Mouse (Mus musculus) forebrain, embryonic 16.5 days (tissue): ENCODE data around the gene Gm47841. TPM values are rescaled to one million over a fixed set of nuclear protein-coding genes. Genes with fewer than 3 reads are reported as not detected.

ENCODE experiments used
- ATAC-seq: fragments of 200-750 bp; cut with Nextera tagmentation; 2 replicates; pipeline ENCODE4 v1.8.0; 2017; ENCODE audit warnings: mild to moderate bottlenecking, moderate library complexity
- H3K27ac ChIP-seq: fragments of 300-500 bp; sonication (generic); 2 replicates; pipeline ENCODE4 v1.5.1; 2014; ENCODE audit warnings: low read length, control low read depth
- H3K27me3 ChIP-seq: fragments of 300-500 bp; sonication (generic); replicated peaks from 2 replicates; pipeline ENCODE4 v1.6.1; 2014; ENCODE audit warnings: low read length; ENCODE audit not compliant: control insufficient read depth, insufficient read depth
- H3K36me3 ChIP-seq: fragments of 300-500 bp; sonication (generic); 2 replicates; pipeline ENCODE4 v1.6.1; 2014; ENCODE audit not compliant: control insufficient read depth, insufficient read depth
- H3K4me1 ChIP-seq: fragments of 300-500 bp; sonication (generic); replicated peaks from 2 replicates; pipeline ENCODE4 v1.6.1; 2014; ENCODE audit warnings: low read length; ENCODE audit not compliant: control insufficient read depth, insufficient read depth
- H3K4me2 ChIP-seq: fragments of 300-500 bp; sonication (generic); 2 replicates; pipeline ENCODE4 v1.6.1; 2014; ENCODE audit warnings: mild to moderate bottlenecking, low read length, control low read depth
- H3K4me3 ChIP-seq: fragments of 300-500 bp; sonication (generic); replicated peaks from 2 replicates; pipeline ENCODE4 v1.5.1; 2014; ENCODE audit warnings: mild to moderate bottlenecking, low read length, control low read depth
- H3K9ac ChIP-seq: fragments of 300-500 bp; sonication (generic); replicated peaks from 2 replicates; pipeline ENCODE4 v1.6.1; 2014; ENCODE audit warnings: low read depth, low read length, control low read depth
- H3K9me3 ChIP-seq: fragments of 300-500 bp; sonication (generic); 2 replicates; pipeline ENCODE4 v1.6.1; 2016; ENCODE audit warnings: low read length; ENCODE audit not compliant: control insufficient read depth
- WGBS: fragments of 180-500 bp; shearing (Covaris S2); extraction: QIAGEN DNeasy Blood & Tissue Kit; methylation state at CpG from one replicate; pipeline ENCODE4 v1.1.7; 2014; 5-methylcytosine and 5-hydroxymethylcytosine counted together
- polyA plus RNA-seq: library from polyadenylated mRNA; unstranded; fragments of >200 nt; fragmentation: Nextera tagmentation; extraction: Ambion mirVana; gene quantifications from 2 replicates; pipeline ENCODE4 v1.2.1, GENCODE M21; 2015

Gene Gm47841
- polyA plus RNA-seq, 1 experiment from 2014 or later, result not detected

DNA sequence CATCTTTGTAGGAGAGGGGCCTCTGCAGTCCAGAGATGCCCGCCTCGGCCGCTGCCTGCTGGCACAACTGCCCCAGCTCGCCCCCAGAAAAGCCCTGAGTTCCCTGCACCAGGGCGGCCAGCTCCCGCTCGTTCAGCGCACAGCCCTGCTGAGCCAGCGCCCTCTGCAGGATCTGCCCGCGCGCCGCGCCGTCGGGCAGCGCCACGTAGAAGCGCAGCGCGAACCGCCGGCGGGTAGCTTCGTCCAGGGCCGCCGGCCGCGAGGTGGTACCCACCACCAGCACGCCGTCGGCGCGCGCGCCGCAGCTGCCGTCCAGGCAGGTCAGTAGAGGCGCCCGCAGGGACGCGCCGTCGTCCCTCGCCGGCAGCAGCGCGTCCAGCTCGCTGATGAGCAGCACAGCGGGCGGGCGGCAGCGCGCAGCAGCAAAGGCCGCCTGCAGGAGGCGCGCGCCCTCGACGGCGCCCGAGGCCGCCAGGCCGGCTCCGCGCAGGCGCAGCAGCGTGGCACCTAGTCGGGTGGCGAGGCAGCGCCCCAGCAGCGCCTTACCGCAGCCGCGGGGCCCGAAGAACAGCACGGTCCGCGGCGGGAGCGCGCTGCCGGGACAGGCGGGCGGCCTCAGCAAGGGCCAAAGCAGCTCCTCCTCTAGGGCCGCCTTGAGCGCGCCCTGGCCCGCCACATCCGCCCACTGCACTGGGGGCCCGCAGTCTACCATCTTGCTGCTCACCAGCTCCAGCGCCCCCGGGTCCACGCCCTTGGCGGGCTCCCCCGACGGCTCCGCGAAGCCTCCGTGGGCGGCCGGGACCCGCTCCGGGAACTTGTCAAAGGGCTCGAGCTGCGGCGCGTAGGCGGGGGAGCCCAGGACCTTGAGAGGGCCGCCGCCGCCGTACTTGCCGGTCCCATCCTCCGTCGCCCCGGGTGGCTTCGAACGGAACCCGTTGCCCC lies 5.6 kb upstream of the Gm47841 start:
- H3K27ac ChIP-seq, result no peak overlapping the region
- WGBS, result 13% methylated on average over 120 of the region's 120 CpGs
- H3K9me3 ChIP-seq, result no peaks in the 10 kb centered on the region
- peak overlapping the region; percentile 39 for H3K4me3 ChIP-seq
- no peaks in the 10 kb centered on the region for H3K36me3 ChIP-seq
- peaks cover 6% of the 10 kb centered on the region; the same call in 1 of the 2 replicates for H3K4me1 ChIP-seq
- peak overlapping the region; percentile 48 for H3K4me2 ChIP-seq
- no peak overlapping the region for H3K9ac ChIP-seq
- peaks cover 54% of the 10 kb centered on the region for H3K27me3 ChIP-seq
- 0 out of 2 replicates have a peak, but pooled peaks have one; percentile 34 for ATAC-seq

DNA sequence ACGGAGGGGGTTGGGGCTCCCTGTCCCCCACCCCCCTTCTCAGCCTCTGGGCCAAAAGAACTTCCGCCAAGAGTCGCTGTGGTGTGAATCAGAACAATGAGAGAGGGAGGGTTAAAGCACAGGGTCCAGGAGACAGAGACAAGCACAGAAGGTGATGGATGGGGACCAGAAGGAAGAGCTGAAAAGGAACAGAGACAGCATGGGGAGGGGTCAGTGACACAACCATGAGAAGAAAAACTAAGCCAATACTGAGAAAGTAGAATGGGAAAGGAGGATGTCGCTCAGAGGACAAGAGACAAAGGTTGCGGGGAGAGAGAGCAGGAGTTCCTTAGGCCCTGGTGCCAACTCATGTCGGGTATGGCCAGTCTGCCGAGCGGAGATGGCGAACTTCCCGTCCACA lies 4.7 kb upstream of the Gm47841 start:
- 44% methylated on average over 10 of the region's 10 CpGs for WGBS
- Histone ChIP-seq H3K27ac (no peak overlapping the region), H3K4me2 (no peak overlapping the region), H3K27me3 (peaks cover 62% of the 10 kb centered on the region), H3K9me3 (no peaks in the 10 kb centered on the region), H3K4me1 (peaks cover 11% of the 10 kb centered on the region), H3K9ac (no peak overlapping the region), H3K4me3 (no peak overlapping the region), H3K36me3 (no peaks in the 10 kb centered on the region)
- no peak for ATAC-seq

DNA sequence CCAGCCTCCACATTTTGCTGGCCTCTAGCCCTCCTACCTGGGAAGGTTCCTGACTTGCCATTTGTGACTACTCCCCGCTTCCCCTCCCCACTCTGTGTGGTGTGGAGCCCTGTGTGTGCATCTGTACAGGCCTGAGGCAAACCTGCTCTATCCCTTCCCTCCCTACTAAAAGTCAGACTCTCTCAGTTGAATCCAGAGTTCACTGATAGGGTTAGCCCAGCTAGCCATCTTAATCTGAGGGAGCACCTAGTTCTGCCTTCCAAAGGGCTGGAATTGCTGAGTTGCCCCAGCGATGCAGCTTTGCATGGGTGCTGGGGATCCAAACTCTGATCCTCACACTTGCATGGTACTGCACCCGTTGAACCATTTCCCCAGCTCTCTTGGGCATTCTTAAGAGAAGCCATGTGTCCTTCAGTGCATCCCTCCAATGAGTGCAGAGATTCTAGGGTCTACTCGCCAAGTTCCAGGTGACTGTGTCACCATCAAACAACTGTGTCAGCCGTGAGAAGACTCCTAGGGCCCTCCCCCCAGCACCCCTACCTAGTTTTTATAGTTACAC lies 1.2 kb upstream of the Gm47841 start:
- Histone ChIP-seq H3K27ac (no peak overlapping the region), H3K4me2 (no peak overlapping the region), H3K9me3 (no peaks in the 10 kb centered on the region), H3K9ac (no peak overlapping the region), H3K4me1 (peaks cover 19% of the 10 kb centered on the region), H3K4me3 (no peak overlapping the region), H3K27me3 (peaks cover 52% of the 10 kb centered on the region), H3K36me3 (no peaks in the 10 kb centered on the region)
- 47% methylated on average over 5 of the region's 5 CpGs for WGBS
- no peak for ATAC-seq

DNA sequence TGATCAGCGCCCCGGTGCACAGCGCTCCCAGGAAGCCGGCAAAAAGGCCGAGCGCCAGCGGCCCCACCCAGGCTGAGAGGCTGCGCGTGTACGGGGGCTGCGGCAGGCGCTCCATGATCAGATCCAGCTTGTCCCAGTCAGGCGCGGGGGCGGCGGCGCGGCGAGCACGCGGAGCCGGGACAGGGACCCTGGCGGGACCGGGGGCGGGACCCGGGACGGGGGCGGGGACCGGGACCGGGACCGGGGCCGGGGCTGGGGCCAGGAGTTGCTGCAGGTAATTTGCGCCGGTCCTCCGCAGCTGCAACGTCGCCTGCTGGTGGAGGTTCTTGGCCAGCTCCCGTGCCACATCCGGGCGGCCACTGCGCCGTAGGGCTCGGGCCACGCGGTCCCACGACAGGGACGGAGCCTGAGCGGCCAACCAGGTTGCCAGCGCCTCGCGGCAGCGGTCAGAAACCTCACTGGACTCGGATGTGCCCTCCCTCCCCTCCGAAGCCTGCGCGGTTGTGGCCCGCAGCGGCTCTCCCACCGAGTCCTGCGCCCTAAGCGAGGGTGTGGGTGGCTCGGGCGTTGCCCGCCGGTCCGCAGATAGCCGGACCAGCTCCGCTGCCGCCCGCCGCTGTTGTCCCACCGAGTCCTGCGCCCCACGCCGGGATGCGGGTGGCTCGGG lies 537 bp downstream of the Gm47841 start:
- ATAC-seq, result peak; percentile 59
- Histone ChIP-seq H3K27ac (no peak overlapping the region), H3K4me2 (peak overlapping the region; percentile 96), H3K9ac (peak overlapping the region; percentile 62), H3K4me1 (peaks cover 16% of the 10 kb centered on the region), H3K36me3 (no peaks in the 10 kb centered on the region), H3K27me3 (peaks cover 38% of the 10 kb centered on the region), H3K4me3 (peak overlapping the region; percentile 56), H3K9me3 (no peaks in the 10 kb centered on the region)
- 1% methylated on average over 74 of the region's 77 CpGs for WGBS

DNA sequence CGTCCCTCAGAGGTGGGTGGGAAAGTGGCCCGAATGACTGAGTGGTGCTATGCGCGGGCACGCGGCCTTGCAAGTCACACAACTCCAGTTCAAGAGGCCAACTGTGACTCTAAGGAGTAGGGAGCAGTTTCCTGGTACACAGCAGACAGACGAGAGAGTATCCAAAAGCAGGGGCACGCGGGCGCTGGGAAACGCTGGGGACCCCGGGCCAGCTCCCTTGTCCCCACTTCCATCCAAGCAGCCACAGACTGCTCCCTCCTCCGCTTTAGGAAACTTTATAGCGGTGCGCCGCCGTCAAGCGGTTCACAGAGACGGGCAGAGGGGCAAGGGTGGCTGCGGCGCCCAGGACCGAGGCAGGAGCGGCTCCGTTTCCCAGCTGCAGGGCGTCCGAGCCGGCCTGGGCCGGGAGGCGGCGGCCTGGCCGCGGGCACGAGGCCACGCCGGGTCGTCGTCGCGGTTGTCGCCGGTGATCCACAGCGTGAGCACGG lies 1.1 kb downstream of the Gm47841 start:
- Histone ChIP-seq H3K27me3 (peaks cover 32% of the 10 kb centered on the region), H3K4me3 (peak overlapping the region; percentile 56), H3K27ac (no peak overlapping the region), H3K9me3 (no peaks in the 10 kb centered on the region), H3K4me1 (peaks cover 16% of the 10 kb centered on the region), H3K36me3 (0 out of 2 replicates have a peak, but pooled peaks cover 4% of the 10 kb centered on the region), H3K4me2 (peak overlapping the region; percentile 96), H3K9ac (peak overlapping the region; percentile 62)
- ATAC-seq, result peak; percentile 9; the same call in 1 of the 2 replicates
- 3% methylated on average over 39 of the region's 43 CpGs for WGBS

DNA sequence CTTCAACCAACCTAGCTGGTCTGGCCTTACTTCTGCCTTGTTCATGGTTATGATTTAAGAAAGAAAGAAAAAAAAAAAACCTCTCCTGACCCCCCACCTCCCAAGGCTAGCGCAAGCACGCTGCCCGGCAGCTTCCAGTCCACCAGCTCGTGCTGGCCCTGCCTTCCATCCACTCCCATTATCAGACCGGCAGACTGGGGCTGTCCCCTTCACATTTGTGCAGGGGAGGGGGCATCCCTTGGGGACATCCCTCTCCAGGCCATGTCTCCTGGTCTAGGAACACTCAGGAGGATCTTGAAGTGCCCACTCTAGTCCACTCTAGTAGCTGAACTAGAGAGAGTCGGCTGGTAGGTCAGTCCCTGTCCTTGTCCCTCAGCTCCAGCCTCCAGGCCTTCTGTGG lies 2.7 kb downstream of the Gm47841 start:
- Histone ChIP-seq H3K27ac (no peak overlapping the region), H3K9me3 (no peaks in the 10 kb centered on the region), H3K9ac (no peak overlapping the region), H3K36me3 (0 out of 2 replicates have a peak, but pooled peaks cover 5% of the 10 kb centered on the region), H3K4me1 (peaks cover 16% of the 10 kb centered on the region), H3K4me3 (no peak overlapping the region), H3K4me2 (no peak overlapping the region), H3K27me3 (peaks cover 33% of the 10 kb centered on the region)
- 58% methylated on average over 6 of the region's 6 CpGs for WGBS
- no peak for ATAC-seq

DNA sequence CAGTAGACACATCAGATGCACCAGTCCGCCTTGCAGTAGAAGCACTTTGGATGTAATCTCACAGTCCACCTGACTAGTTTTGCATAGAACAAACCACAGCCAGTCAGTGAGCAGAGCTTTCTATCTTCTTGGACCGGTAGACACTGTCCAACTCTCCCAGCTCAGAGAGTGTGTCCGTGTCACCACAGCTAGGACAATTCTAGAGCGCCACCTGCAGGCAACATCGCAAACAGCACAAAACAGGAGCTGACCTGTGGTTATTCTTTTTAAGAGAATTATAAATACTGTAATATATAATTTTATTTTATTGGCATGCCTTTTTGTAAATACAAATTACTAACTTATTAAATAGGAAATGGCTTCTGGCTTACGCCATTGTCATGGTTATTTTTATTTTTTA lies 4.6 kb downstream of the Gm47841 start:
- no peak overlapping the region for H3K4me3 ChIP-seq
- H3K9me3 ChIP-seq, result no peaks in the 10 kb centered on the region
- 26% methylated on average over 6 of the region's 6 CpGs for WGBS
- no peak for ATAC-seq
- H3K9ac ChIP-seq, result no peak overlapping the region
- H3K27ac ChIP-seq, result no peak overlapping the region
- no peak overlapping the region for H3K4me2 ChIP-seq
- 0 out of 2 replicates have a peak, but pooled peaks cover 5% of the 10 kb centered on the region for H3K36me3 ChIP-seq
- peaks cover 16% of the 10 kb centered on the region for H3K4me1 ChIP-seq
- H3K27me3 ChIP-seq, result peaks cover 23% of the 10 kb centered on the region

DNA sequence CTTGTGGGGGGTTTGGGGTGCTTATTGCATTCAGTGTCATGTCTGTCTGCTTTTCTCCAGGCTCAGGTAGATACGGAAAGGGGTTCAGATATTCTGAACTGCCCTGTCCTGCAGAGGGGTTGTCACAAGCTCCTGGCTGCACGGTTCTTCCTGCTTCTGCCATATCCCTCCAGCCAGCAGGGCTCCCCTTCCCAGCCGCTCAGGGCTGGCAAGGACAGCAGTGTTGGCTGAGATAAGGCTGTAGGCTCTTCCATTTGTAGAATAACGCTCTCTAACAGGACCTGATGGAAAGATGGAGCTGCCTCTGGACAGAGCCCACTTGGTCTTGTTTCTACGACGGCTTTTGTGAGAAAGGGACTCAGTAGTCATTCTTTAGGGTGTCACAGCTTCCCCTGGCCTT lies 5.2 kb downstream of the Gm47841 start:
- Histone ChIP-seq H3K4me1 (peaks cover 12% of the 10 kb centered on the region), H3K9ac (no peak overlapping the region), H3K4me3 (no peak overlapping the region), H3K4me2 (no peak overlapping the region), H3K27ac (no peak overlapping the region), H3K9me3 (no peaks in the 10 kb centered on the region), H3K36me3 (0 out of 2 replicates have a peak, but pooled peaks cover 5% of the 10 kb centered on the region), H3K27me3 (peaks cover 17% of the 10 kb centered on the region)
- 79% methylated on average over 6 of the region's 6 CpGs for WGBS
- no peak for ATAC-seq

DNA sequence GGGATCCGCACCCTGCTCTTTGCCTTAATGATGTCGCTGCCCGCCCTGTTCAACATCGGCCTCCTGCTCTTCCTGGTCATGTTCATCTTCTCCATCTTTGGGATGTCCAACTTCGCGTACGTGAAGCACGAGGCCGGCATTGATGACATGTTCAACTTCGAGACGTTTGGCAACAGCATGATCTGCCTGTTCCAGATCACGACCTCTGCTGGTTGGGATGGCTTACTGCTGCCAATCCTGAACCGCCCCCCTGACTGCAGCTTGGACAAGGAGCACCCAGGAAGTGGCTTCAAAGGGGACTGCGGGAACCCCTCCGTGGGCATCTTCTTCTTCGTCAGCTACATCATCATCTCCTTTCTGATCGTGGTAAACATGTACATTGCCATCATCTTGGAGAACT lies 7.5 kb downstream of the Gm47841 start:
- no peak overlapping the region for H3K9ac ChIP-seq
- H3K27me3 ChIP-seq, result peaks cover 7% of the 10 kb centered on the region
- H3K4me3 ChIP-seq, result no peak overlapping the region
- H3K4me1 ChIP-seq, result no peaks in the 10 kb centered on the region
- H3K4me2 ChIP-seq, result no peak overlapping the region
- H3K9me3 ChIP-seq, result no peaks in the 10 kb centered on the region
- H3K36me3 ChIP-seq, result peaks cover 12% of the 10 kb centered on the region; the same call in 1 of the 2 replicates
- WGBS, result 62% methylated on average over 17 of the region's 17 CpGs
- H3K27ac ChIP-seq, result no peak overlapping the region
- ATAC-seq, result no peak
